Mouse (Mus musculus) heart, postnatal 0 days (tissue): Measurements from ENCODE around the gene 9130019O22Rik.

Source experiments
- CTCF ChIP-seq: IDR thresholded peaks from 2 replicates; pipeline ENCODE4 v1.5.1; 2016; ENCODE audit warnings: antibody characterized with exemption, control low read depth, low read depth
- EP300 ChIP-seq: IDR thresholded peaks from 2 replicates; pipeline ENCODE4 v1.6.1; 2016; ENCODE audit warnings: antibody characterized with exemption, low read depth

GRCm38 (mm10) chr7:127391538-127391937, 4.6 kb upstream of the 9130019O22Rik start:
- TF ChIP-seq EP300 (no peak), CTCF (no peak)
